Mouse (Mus musculus): Measurements from ENCODE around the gene Podxl2. TPM values are rescaled to one million over a fixed set of nuclear protein-coding genes. Genes with fewer than 3 reads are reported as not detected.

Podxl2 gene
- polyA plus RNA-seq, 1 experiment from 2014 or later, result 26.4 TPM

DNA sequence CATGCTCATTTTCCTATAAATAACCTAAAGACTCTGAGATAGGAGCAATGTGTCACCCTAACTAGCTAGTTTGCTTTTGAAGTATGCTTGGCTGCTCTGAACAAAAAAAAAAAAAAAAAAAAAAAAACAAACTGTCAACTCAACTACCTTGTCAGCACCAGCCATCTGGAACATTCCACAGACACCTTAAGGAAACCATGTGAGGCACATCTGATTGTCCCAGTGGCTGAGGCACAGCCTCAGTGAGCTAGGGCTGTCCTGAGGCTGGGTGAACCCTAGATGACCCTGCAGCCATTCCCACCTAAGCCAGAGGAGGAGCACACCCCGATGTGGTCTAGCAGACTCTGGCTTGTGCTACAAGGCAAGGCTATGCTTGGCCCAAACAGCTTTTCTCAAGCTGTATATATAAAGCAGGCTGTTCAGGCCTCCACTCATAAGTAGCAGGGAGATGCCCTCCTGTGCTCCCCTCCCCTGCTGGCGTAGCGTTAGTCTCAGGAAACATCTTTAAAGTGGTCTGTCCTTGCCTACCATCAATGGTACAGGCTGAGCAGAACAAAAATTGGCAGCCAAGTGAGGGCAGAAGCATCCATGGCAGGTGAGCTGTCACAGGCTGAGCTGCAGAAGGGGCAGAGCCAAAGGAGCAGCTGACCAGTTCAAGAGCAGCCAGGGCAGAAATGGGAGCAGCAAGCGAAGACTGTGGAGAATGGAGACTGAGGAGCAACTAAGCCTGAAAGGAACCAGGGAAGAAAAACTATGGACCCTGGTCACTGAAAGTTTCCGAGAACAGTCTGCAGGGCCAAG, 41.3 kb downstream of the Podxl2 start:
- Histone ChIP-seq H3K4me3 (ENCODE audit: low read depth, low read length) (no peak overlapping the region), H3K9ac (ENCODE audit: low read depth, low read length) (no peak overlapping the region), H3K27me3 (ENCODE audit: control insufficient read depth, insufficient read depth, low read length) (0 out of 2 replicates have a peak, but pooled peaks cover 3% of the 10 kb centered on the region), H3K9me3 (replicated peaks; ENCODE audit: control insufficient read depth, low read length) (no peaks in the 10 kb centered on the region), H3K4me1 (ENCODE audit: control insufficient read depth, insufficient read depth, low read length) (peaks cover 7% of the 10 kb centered on the region), H3K27ac (ENCODE audit: low read depth, low read length) (no peak overlapping the region), H3K4me2 (no peak overlapping the region), H3K36me3 (ENCODE audit: control insufficient read depth, insufficient read depth, low read length) (peaks cover 9% of the 10 kb centered on the region; the same call in 1 of the 2 replicates)
- 0 out of 2 replicates have a peak, but pooled peaks have one; percentile 37 for ATAC-seq (replicated peaks; ENCODE audit: insufficient number of reproducible peaks, low FRiP score, low TSS enrichment)
- 72% methylated on average over 5 of the region's 5 CpGs for WGBS (ENCODE audit: insufficient replicate concordance)

DNA sequence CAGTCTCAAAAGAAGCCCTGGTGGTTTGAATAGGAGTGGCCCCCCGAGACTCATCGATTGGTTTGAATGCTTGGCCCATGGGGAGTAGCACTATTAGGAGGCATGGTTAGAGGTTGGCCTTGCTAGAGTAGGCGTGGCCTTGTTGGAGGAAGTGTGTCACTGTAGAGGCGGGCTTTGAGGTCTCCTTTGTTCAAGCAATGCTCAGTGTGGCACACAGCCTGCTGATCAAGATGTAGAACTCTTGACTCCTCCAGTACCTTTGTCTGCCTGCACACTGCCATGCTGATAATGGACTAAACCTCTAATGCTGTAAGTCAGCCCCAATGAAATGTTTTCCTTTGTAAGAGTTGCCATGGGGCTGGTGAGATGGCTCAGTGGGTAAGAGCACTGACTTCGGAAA, 42.2 kb downstream of the Podxl2 start:
- Histone ChIP-seq H3K4me1 (ENCODE audit: control insufficient read depth, insufficient read depth, low read length) (peaks cover 7% of the 10 kb centered on the region), H3K4me2 (no peak overlapping the region), H3K9me3 (replicated peaks; ENCODE audit: control insufficient read depth, low read length) (no peaks in the 10 kb centered on the region), H3K27me3 (ENCODE audit: control insufficient read depth, insufficient read depth, low read length) (0 out of 2 replicates have a peak, but pooled peaks cover 3% of the 10 kb centered on the region), H3K27ac (ENCODE audit: low read depth, low read length) (no peak overlapping the region), H3K36me3 (ENCODE audit: control insufficient read depth, insufficient read depth, low read length) (peaks cover 9% of the 10 kb centered on the region; the same call in 1 of the 2 replicates), H3K4me3 (ENCODE audit: low read depth, low read length) (no peak overlapping the region), H3K9ac (ENCODE audit: low read depth, low read length) (no peak overlapping the region)
- 76% methylated on average over 5 of the region's 5 CpGs for WGBS (ENCODE audit: insufficient replicate concordance)
- ATAC-seq (replicated peaks; ENCODE audit: insufficient number of reproducible peaks, low FRiP score, low TSS enrichment), result no peak

DNA sequence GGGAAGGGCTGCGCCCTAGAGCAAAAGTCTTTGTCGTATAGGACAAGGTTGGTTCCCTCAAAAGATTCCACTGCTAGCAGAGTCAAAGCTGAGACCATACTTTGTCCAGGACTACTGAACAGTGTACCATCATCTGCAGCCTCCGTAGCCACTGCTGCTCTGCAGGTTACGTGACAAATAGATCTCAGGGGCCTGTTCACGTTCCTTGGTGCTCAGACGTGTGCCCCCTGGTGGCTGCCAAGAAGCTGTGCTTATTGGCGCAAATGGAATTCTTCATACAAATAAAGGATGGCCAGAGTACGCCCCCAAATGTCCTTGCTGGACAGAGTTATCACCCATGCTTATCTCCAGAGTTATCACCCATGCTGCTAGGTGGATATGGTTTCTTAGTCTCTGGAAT, 43.4 kb downstream of the Podxl2 start:
- no peak for ATAC-seq (replicated peaks; ENCODE audit: insufficient number of reproducible peaks, low FRiP score, low TSS enrichment)
- Histone ChIP-seq H3K36me3 (ENCODE audit: control insufficient read depth, insufficient read depth, low read length) (peaks cover 6% of the 10 kb centered on the region; the same call in 1 of the 2 replicates), H3K4me2 (no peak overlapping the region), H3K4me1 (ENCODE audit: control insufficient read depth, insufficient read depth, low read length) (peaks cover 14% of the 10 kb centered on the region), H3K9ac (ENCODE audit: low read depth, low read length) (no peak overlapping the region), H3K27ac (ENCODE audit: low read depth, low read length) (no peak overlapping the region), H3K4me3 (ENCODE audit: low read depth, low read length) (no peak overlapping the region), H3K27me3 (ENCODE audit: control insufficient read depth, insufficient read depth, low read length) (0 out of 2 replicates have a peak, but pooled peaks cover 3% of the 10 kb centered on the region), H3K9me3 (replicated peaks; ENCODE audit: control insufficient read depth, low read length) (no peaks in the 10 kb centered on the region)
- WGBS (ENCODE audit: insufficient replicate concordance), result 26% methylated on average over 8 of the region's 8 CpGs

GRCm38 (mm10) chr6:88830112-88830702, 44.6 kb downstream of the Podxl2 start:
- no peak for ATAC-seq (replicated peaks; ENCODE audit: insufficient number of reproducible peaks, low FRiP score, low TSS enrichment)
- 0 out of 2 replicates have a peak, but pooled peaks cover 3% of the 10 kb centered on the region for H3K27me3 ChIP-seq (ENCODE audit: control insufficient read depth, insufficient read depth, low read length)
- no peaks in the 10 kb centered on the region for H3K9me3 ChIP-seq (replicated peaks; ENCODE audit: control insufficient read depth, low read length)
- no peak overlapping the region for H3K4me2 ChIP-seq
- H3K4me1 ChIP-seq (ENCODE audit: control insufficient read depth, insufficient read depth, low read length), result peaks cover 14% of the 10 kb centered on the region
- no peak overlapping the region for H3K9ac ChIP-seq (ENCODE audit: low read depth, low read length)
- WGBS (ENCODE audit: insufficient replicate concordance), result 81% methylated on average over 6 of the region's 6 CpGs
- H3K27ac ChIP-seq (ENCODE audit: low read depth, low read length), result no peak overlapping the region
- no peaks in the 10 kb centered on the region for H3K36me3 ChIP-seq (ENCODE audit: control insufficient read depth, insufficient read depth, low read length)
- no peak overlapping the region for H3K4me3 ChIP-seq (ENCODE audit: low read depth, low read length)

DNA sequence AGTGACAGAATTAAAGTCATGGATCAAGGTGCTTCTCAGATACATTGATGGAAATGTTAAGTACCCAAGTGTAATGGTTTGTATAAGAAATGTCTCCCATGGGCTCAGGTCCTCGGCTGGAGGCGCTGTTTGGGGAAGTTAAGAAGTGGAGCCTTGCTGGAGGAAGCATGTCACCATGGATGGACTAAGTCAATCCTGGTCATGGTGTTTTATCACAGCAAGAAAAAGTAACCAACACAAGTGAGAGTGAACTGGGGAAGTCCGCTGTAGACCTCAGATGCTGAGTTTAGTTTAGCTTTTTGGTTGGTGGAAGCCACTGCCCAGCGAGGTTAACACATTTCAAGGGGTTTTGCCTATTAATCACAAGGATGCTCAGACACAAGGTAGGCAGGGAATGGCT, 45.3 kb downstream of the Podxl2 start:
- H3K4me1 ChIP-seq (ENCODE audit: control insufficient read depth, insufficient read depth, low read length), result peaks cover 14% of the 10 kb centered on the region
- no peak for ATAC-seq (replicated peaks; ENCODE audit: insufficient number of reproducible peaks, low FRiP score, low TSS enrichment)
- H3K4me2 ChIP-seq, result no peak overlapping the region
- no peaks in the 10 kb centered on the region for H3K36me3 ChIP-seq (ENCODE audit: control insufficient read depth, insufficient read depth, low read length)
- no peaks in the 10 kb centered on the region for H3K9me3 ChIP-seq (replicated peaks; ENCODE audit: control insufficient read depth, low read length)
- H3K27me3 ChIP-seq (ENCODE audit: control insufficient read depth, insufficient read depth, low read length), result 0 out of 2 replicates have a peak, but pooled peaks cover 3% of the 10 kb centered on the region
- H3K4me3 ChIP-seq (ENCODE audit: low read depth, low read length), result no peak overlapping the region
- H3K9ac ChIP-seq (ENCODE audit: low read depth, low read length), result no peak overlapping the region
- H3K27ac ChIP-seq (ENCODE audit: low read depth, low read length), result no peak overlapping the region
- 77% methylated on average over 4 of the region's 4 CpGs for WGBS (ENCODE audit: insufficient replicate concordance)

GRCm38 (mm10) chr6:88828206-88829009, 46.4 kb downstream of the Podxl2 start:
- Histone ChIP-seq H3K4me3 (ENCODE audit: low read depth, low read length) (no peak overlapping the region), H3K4me2 (no peak overlapping the region), H3K36me3 (ENCODE audit: control insufficient read depth, insufficient read depth, low read length) (no peaks in the 10 kb centered on the region), H3K9me3 (replicated peaks; ENCODE audit: control insufficient read depth, low read length) (no peaks in the 10 kb centered on the region), H3K4me1 (ENCODE audit: control insufficient read depth, insufficient read depth, low read length) (peaks cover 7% of the 10 kb centered on the region), H3K27me3 (ENCODE audit: control insufficient read depth, insufficient read depth, low read length) (0 out of 2 replicates have a peak, but pooled peaks cover 3% of the 10 kb centered on the region), H3K27ac (ENCODE audit: low read depth, low read length) (no peak overlapping the region), H3K9ac (ENCODE audit: low read depth, low read length) (no peak overlapping the region)
- ATAC-seq (replicated peaks; ENCODE audit: insufficient number of reproducible peaks, low FRiP score, low TSS enrichment), result no peak
- WGBS (ENCODE audit: insufficient replicate concordance), result 72% methylated on average over 15 of the region's 15 CpGs

DNA sequence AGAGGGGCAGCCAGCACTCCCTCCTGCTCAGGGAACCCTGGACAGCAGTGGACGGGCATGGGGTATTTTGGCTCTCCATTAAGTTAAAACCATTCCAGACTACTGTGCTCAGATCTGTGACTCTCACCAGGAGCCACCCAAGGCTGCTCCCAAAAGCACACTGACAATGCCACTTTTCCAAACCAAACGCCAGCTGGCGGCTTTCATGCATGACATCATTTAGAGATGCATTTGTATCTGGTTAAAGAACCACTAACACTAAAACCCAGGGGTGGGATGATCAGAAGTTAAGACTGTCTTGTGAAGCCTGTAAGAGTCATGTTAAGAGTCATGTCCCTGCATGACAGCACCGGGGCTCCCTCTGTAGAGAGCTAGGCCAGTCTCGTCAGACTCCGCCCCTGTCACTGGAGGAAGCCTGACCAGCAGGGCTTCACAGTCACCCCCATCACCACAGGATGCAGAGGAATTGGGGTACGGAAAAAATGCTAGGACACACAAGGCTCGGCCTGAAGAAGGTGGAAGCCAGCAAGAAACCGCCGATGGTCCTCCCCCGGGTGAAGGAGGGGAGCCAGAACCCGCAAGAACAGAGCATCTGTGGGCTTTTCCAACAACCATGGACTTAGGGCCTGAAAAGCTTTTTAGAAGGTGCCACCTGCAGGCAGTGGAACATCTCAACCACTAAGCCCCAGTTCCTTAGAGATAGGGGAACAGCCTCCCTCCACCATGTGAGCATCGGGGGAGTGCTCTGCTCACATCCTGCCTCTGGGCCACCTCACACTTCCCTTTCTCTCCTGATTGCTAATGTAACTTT, 47.2 kb downstream of the Podxl2 start:
- H3K27me3 ChIP-seq (ENCODE audit: control insufficient read depth, insufficient read depth, low read length), result 0 out of 2 replicates have a peak, but pooled peaks cover 3% of the 10 kb centered on the region
- ATAC-seq (replicated peaks; ENCODE audit: insufficient number of reproducible peaks, low FRiP score, low TSS enrichment), result no peak
- no peak overlapping the region for H3K9ac ChIP-seq (ENCODE audit: low read depth, low read length)
- 59% methylated on average over 13 of the region's 13 CpGs for WGBS (ENCODE audit: insufficient replicate concordance)
- no peaks in the 10 kb centered on the region for H3K36me3 ChIP-seq (ENCODE audit: control insufficient read depth, insufficient read depth, low read length)
- peaks cover 7% of the 10 kb centered on the region for H3K4me1 ChIP-seq (ENCODE audit: control insufficient read depth, insufficient read depth, low read length)
- H3K4me3 ChIP-seq (ENCODE audit: low read depth, low read length), result no peak overlapping the region
- H3K27ac ChIP-seq (ENCODE audit: low read depth, low read length), result no peak overlapping the region
- H3K9me3 ChIP-seq (replicated peaks; ENCODE audit: control insufficient read depth, low read length), result no peaks in the 10 kb centered on the region
- H3K4me2 ChIP-seq, result no peak overlapping the region

DNA sequence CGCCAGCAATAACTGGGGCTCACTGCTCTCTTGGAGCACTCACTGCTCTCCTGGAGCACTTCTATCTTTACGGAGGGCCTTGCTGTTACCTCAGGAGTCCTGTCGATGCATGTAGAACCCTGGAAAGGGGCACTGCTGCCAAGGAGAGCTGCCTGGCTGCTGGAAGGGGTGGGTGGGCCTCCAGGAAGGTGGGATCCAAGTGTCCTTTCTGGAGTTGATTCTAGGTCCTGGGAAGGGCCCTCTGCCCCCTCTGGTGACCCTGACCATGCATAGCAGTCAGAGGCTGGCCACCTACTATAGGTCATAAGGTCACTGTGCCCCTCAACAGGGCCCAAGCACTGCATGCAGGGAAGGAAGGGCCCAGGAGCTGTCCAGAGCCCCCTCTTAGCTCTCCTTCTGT, 47.9 kb downstream of the Podxl2 start:
- 0 out of 2 replicates have a peak, but pooled peaks cover 3% of the 10 kb centered on the region for H3K27me3 ChIP-seq (ENCODE audit: control insufficient read depth, insufficient read depth, low read length)
- H3K9me3 ChIP-seq (replicated peaks; ENCODE audit: control insufficient read depth, low read length), result no peaks in the 10 kb centered on the region
- no peak overlapping the region for H3K27ac ChIP-seq (ENCODE audit: low read depth, low read length)
- H3K4me2 ChIP-seq, result no peak overlapping the region
- H3K9ac ChIP-seq (ENCODE audit: low read depth, low read length), result no peak overlapping the region
- ATAC-seq (replicated peaks; ENCODE audit: insufficient number of reproducible peaks, low FRiP score, low TSS enrichment), result no peak
- H3K4me1 ChIP-seq (ENCODE audit: control insufficient read depth, insufficient read depth, low read length), result peaks cover 7% of the 10 kb centered on the region
- no peaks in the 10 kb centered on the region for H3K36me3 ChIP-seq (ENCODE audit: control insufficient read depth, insufficient read depth, low read length)
- no peak overlapping the region for H3K4me3 ChIP-seq (ENCODE audit: low read depth, low read length)
- WGBS (ENCODE audit: insufficient replicate concordance), result 65% methylated on average over 3 of the region's 3 CpGs

Measured in heart, embryonic 11.5 days (tissue).